Mouse (Mus musculus) ovary, postnatal 14 days (tissue): ENCODE results near the gene Cd7.
"Not testable (repeated sequence)": the region's sequence is repeated elsewhere in the genome, so short reads cannot be mapped to it uniquely, and the experiment has no call there.

Experiments used
- DNase-seq: peaks from one replicate; pipeline ENCODE4 v3.0.0; 2022; ENCODE audit warnings: low spot score

Cd7 gene

DNA sequence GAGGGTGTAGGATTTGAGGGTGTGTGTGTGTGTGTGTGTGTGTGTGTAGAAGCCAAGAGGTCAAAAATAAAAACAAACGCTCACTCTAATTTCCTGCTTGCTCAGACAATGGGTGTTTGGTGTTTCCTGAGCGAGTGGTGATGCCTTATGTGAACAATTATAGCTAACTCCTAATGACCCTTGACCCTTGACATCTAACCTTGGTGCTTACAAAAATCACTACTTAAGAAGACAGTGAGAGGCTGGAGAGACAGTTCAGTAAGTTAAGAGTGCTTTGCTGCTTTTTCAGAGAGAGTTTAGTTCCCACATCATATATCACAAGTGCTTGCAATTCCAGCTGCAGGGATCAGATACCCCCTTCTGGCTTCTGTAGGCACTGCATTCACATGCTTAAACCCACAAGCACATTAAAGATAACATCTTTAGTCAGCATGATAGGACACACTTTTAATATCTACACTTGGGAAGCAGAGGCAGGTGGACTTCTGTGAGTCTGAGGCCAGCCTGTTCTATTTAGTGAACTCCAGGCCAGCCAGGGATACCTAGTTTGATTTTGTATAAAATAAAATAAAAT is 8.7 kb upstream of the Cd7 start:
- no peak for DNase-seq

DNA sequence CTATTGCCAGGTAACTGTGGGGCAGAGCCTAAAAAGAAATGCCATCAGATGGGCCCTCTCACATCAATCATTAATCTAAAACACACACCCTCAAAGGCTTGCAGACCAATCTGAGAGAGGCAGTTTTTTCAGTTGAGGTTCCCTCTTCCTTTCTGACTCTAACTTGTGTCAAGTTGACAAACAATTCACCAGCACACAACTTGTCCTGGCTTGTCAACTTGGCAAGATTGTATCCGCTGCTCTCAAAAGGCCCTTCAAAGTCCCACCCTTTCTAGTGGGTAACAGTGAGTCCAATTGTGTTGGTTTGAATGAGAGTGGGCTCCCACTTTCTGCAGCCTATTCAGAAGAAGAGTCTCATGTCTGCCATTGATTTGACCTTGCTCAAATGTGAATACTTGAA is 6.1 kb upstream of the Cd7 start:
- DNase-seq = no peak

GRCm38 (mm10) chr11:121043025-121043424 is 3.8 kb upstream of the Cd7 start:
- DNase-seq = not testable (repeated sequence)

DNA sequence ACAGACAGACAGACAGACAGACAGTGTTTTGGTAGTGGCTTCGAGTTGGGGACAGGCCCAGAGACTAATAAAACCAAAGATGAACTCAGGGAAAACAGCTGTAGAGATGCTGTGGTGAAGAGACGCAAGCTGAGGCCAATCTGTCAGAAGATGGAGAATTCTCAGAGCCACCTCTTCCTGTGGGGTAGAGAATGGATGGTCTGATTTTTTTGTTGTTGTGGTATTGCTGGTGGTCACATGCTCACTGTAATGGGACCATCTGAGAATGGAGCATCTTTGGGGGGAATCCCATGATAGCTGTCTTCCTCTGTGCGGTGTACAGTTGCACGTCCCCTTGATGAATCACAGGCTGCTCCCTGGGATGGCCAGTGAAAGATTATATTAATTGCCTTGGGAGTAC is 3.3 kb upstream of the Cd7 start:
- DNase-seq = no peak

- no peak for DNase-seq
Measured at GRCm38 (mm10) chr11:121041636-121042035, 2.4 kb upstream of the Cd7 start.

DNA sequence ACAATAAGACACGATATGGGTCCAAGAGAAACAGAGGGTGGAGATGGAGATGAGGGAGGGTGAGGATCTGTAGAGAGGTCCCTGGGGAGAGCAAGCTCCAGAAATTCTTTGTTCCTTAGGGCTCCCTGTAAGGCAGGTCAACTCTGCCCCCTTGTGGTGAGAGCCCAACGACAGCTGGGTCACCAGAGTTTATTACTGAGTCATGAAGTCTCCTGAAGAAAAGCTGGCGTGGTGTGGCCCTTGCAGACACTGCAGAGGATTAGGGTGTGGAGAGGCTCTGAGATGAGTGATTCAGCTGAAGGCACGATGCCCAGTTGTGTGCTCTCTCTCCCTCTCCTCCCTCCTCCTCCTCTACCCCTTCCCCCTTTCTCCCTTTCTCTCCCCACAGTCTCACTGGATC is 2.0 kb upstream of the Cd7 start:
- peak; percentile 83 for DNase-seq

DNA sequence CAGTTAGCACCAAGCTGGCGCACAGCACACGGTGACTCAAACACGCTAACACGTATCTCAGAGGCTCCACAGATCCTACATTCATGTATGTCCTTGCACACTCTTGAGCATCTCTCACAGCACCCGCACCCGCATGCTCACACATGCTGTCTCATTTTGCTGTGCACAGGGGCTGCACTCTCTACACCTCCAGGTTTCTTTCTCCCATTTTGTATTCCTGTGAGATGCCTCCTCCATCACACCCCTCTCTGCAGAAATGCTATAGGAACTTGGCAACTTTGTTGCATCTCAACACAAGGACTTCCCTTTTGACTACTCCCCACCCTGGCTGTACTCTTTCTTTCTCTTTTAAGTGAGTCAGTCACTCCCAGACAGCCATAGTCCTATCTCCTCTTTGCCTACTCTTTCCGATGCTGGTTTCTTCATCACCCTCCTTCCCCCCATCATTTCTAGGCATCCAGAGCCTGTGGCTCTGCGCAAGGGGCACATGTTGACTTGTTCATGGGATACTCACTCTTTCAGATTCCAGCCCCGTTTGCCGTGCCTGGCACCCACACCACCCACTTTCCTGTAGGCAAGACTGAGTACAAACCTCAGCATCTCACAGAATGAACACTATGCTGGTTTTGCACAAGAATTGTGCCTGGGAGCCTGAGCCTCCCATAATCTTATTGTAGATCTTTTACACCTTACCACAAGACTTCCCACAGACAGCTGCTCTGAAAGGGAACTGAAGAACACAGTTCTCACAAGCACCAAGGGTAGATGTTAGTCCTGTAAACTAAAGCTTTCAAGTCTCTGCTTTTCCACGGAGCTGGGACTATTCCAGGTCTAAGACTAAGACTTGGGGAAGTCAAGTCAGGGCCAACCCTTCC is 615 bp downstream of the Cd7 start:
- DNase-seq = no peak

- no peak for DNase-seq
Measured at GRCm38 (mm10) chr11:121033118-121033517, 6.1 kb downstream of the Cd7 start.

DNA sequence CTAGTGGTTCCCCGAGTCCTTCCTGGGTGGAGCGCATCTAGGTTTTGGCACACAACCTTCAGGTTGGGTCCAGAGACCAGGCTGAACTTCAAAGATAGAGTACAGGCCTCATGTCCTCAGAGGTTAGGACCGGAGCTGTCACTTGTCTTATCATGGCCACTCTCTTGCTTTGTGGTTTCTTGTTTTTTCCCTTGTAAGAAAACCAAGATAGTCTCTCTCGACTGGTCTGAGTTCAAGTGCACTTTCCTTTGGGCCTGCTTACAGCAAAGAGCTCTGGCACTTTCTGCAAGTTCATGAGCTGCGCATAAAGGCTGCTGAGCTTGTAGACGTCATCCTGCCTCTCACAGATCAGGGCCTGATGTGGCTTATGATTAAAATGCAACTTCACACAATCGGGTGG is 12.0 kb downstream of the Cd7 start:
- DNase-seq = no peak

- no peak for DNase-seq
Measured at GRCm38 (mm10) chr11:121024163-121024562, 15.1 kb downstream of the Cd7 start.

DNA sequence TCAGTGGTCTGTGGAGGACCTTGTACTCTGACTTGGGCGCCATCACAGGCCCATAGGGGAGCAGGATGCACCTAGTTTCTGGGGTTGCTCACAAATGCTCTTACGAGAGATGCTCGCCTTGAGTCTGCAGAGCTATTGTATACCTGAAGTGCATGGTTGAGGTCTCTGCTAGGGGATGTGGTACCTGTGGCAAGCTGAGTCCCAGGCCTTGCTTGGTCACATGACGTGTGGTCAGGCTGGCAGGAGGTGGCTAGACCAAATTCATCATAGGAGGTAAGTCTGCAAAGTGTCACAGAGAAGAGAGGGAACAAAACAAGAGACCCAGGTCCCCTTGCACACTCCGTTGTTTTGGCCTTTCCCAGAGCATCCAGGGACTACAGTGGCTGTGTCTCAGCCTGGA is 19.7 kb downstream of the Cd7 start:
- DNase-seq = no peak

DNA sequence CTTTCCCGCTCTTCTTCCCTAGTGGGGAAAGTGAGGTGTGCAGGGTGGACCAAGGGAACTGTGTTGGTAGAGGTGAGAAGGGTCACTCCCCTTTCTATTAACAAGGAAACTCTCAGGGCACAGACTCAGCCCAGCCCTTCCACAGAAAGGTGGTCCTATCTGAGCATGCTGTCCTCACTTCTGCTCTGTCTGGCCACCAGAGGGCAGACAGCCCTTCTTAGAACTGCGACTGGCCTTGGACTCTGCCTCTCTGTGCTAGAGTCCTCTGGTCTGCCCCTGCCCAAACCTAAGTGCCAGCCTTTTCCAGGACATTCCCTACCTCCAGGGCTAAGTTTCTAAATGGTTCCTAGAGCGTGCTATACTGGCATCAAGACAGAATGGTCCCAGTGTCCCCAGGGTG is 21.5 kb downstream of the Cd7 start:
- peak; percentile 52 for DNase-seq

DNA sequence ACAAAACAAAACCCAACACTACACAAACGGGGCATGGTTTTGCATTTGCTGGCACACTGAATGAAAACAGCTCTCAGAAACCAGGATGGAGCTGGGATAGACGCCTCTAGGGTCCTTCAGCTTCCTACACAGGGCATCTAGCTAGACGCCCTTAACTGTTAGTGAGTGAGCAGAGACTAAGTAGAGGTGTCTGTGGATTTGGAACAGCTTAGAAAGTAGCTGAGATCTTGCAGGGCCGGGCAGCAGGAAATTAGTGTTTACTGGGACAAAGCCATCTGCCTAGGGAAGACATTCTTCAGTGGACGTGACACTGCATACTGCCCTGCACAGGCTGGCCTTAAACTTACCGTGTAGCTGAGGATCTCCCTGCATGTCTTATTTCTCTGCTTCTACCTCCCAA is 23.7 kb downstream of the Cd7 start:
- DNase-seq = no peak

- no peak for DNase-seq
Measured at GRCm38 (mm10) chr11:121014896-121015300, 24.3 kb downstream of the Cd7 start.

DNA sequence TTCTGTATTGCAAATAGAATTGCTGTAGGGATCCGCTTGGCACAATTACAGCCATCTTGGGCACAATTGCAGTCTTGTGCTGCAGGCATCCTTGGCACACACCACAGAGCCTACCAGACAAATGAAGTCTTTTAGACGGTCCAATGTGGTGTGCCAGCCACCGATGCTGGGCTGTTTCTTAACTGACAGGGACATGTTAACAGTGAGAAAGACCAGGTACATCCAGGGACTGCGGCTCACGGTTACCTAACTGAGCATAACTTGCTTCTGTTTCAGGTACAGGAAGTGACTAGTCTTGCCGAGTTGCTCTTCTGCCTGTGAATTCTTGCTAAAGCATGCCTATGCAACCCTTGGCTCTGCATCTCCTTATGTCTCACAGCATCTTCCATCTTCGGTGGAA is 25.6 kb downstream of the Cd7 start:
- DNase-seq = no peak

GRCm38 (mm10) chr11:121010044-121010755 is 29.0 kb downstream of the Cd7 start:
- no peak for DNase-seq

DNA sequence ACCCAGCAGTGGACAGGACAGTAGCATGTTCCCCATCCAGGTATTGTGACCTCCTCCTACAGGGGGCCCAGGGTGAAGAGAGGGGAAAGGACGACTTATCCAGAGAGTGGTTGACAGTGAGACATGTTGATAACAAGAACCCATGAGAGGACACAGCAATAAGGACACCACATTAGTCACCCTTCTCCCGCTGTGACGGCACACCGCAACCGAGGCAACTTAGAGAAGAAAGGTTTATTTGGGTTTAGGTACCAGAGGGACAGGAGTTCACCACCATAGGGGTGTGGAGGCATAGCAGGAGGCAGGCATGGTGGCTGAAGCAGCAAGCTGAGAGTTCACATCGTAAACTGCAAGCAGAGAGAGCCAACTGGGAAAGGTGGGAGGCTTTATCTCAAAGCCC is 33.0 kb downstream of the Cd7 start:
- DNase-seq = no peak

- no peak for DNase-seq
Measured at GRCm38 (mm10) chr11:121004281-121004680, 34.9 kb downstream of the Cd7 start.

- peak; percentile 38 for DNase-seq
Measured at GRCm38 (mm10) chr11:121001966-121002365, 37.3 kb downstream of the Cd7 start.

DNA sequence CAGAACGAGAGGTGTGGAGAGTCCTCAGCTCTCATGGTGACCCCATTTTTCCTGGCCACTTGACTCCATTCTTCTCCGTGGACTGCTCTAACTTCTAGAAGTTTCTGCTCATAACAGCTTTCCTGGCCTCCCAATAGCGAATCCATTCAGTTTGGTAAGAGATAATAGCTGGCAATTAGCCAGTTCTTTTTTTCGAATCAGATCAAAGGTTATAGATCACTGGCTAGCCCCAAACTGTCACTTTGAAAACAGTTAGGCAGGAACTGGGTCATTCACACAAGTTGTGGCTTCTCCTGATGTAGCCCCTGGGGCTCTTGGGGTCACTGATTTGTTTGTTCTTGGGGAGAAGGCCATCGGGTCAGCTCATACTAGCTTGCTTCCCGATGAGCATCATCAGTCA is 44.5 kb downstream of the Cd7 start:
- no peak for DNase-seq

- no peak for DNase-seq
Measured at GRCm38 (mm10) chr11:120993586-120993985, 45.6 kb downstream of the Cd7 start.

DNA sequence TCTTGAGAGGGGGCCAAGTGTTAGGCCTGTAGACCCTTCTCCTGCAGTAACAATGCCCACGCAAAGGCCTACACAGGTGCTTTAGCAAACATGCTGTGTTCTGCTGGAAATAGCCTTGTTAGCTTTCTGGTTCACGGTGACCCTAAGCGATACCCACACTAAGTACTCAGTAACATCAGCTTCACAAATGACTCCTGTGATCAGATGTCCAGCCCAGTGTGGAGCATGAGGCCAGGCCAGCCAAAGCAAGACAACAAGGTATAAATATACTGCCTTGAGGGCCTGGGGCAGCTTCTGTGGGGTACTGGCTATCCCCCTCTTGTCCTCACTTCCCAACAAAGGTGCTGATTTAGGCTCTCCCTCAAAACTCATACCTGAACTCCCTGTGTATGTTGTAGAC is 46.1 kb downstream of the Cd7 start:
- no peak for DNase-seq

- peak; percentile 21 for DNase-seq
Measured at GRCm38 (mm10) chr11:120991791-120992190, 47.4 kb downstream of the Cd7 start.
